In the genomic region with DNA sequence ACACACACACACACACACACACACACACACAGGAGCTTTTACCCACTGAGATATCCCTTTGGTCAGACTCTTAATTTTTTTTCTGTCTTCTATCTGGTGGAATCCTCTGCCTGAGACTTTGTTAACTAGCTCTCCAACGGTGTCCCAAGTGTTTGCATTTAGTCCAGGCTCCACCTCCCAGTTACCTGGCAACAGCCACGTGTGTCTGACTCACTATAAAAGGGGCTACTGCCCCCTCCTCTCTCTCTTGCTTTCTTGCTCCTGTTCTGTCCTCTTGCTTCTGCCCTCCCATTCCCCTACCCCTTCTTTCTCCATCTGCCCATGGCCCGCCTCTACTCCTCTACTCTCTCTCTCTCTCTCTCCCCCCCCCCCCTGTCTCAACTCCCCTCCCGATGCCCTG, we compare ENCODE assay signal across 15 mouse cellular contexts. TPM values are rescaled to one million over a fixed set of nuclear protein-coding genes. Genes with fewer than 3 reads are reported as not detected.
A peak's percentile ranks its signal among the peaks of the same experiment; 100 is the strongest.
DNase-seq lines count a peak whose midpoint lies in the region; ATAC-seq and TF ChIP-seq lines count a peak whose summit lies in the region.
"Had no signal": no experiment of that assay in that cellular context is flagged by ENCODE, and none has a peak within 500 bp of the region (broad histone marks: within the 10 kb centered on the region; RNA-seq: fewer than 3 reads in every experiment).

No protein-coding gene starts in this region.

- H3K4me3 ChIP-seq in lung, embryonic 14.5 days (ENCODE audit: low read depth, low read length): no peak overlapping the region
- H3K4me3 ChIP-seq in lung, adult 2 months (replicated peaks; ENCODE audit: extremely low read depth, low read depth, low read length): no peak overlapping the region
- no peak overlapping the region for H3K4me3 ChIP-seq in embryonic facial prominence, embryonic 11.5 days (ENCODE audit: low read depth, low read length)
- no peak overlapping the region for H3K4me3 ChIP-seq in limb, embryonic 10.5 days
- H3K4me3 ChIP-seq: liver, embryonic 13.5 days; midbrain, embryonic 12.5 days had no signal

- H3K9me3 ChIP-seq in lung, embryonic 14.5 days (ENCODE audit: low read depth, low read length): no peaks in the 10 kb centered on the region
- no peaks in the 10 kb centered on the region for H3K9me3 ChIP-seq in embryonic facial prominence, embryonic 11.5 days (replicated peaks; ENCODE audit: control insufficient read depth, low read length)
- no peaks in the 10 kb centered on the region for H3K9me3 ChIP-seq in limb, embryonic 10.5 days (replicated peaks)
- H3K9me3 ChIP-seq: liver, embryonic 13.5 days; midbrain, embryonic 12.5 days had no signal

- no peaks in the 10 kb centered on the region for H3K27me3 ChIP-seq in lung, embryonic 14.5 days (ENCODE audit: insufficient read depth, low read length)
- no peaks in the 10 kb centered on the region for H3K27me3 ChIP-seq in embryonic facial prominence, embryonic 11.5 days (ENCODE audit: control insufficient read depth, insufficient read depth, low read length)
- H3K27me3 ChIP-seq in limb, embryonic 10.5 days (ENCODE audit: low read depth, poor library complexity, severe bottlenecking): no peaks in the 10 kb centered on the region
- H3K27me3 ChIP-seq: liver, embryonic 13.5 days; midbrain, embryonic 12.5 days had no signal

- H3K36me3 ChIP-seq in lung, embryonic 14.5 days (ENCODE audit: insufficient read depth): no peaks in the 10 kb centered on the region
- H3K36me3 ChIP-seq in embryonic facial prominence, embryonic 11.5 days (replicated peaks; ENCODE audit: control insufficient read depth, insufficient read depth, low read depth, low read length): no peaks in the 10 kb centered on the region
- no peaks in the 10 kb centered on the region for H3K36me3 ChIP-seq in limb, embryonic 10.5 days
- H3K36me3 ChIP-seq: liver, embryonic 13.5 days; midbrain, embryonic 12.5 days had no signal

- 0 out of 2 replicates have a peak overlapping the region, but pooled peaks have one; percentile 10 for H3K4me2 ChIP-seq in lung, embryonic 14.5 days
- H3K4me2 ChIP-seq in embryonic facial prominence, embryonic 11.5 days (ENCODE audit: low read depth, low read length): no peak overlapping the region; the same call in 1 of the 2 replicates
- H3K4me2 ChIP-seq: liver, embryonic 13.5 days; midbrain, embryonic 12.5 days had no signal

- no peak overlapping the region for H3K27ac ChIP-seq in lung, embryonic 14.5 days (ENCODE audit: low read depth)
- H3K27ac ChIP-seq in embryonic facial prominence, embryonic 11.5 days (replicated peaks; ENCODE audit: low read depth, low read length): no peak overlapping the region
- H3K27ac ChIP-seq in limb, embryonic 10.5 days: no peak overlapping the region
- H3K27ac ChIP-seq: liver, embryonic 13.5 days; midbrain, embryonic 12.5 days had no signal

- 12% methylated on average over 3 of the region's 4 CpGs for WGBS in lung, embryonic 14.5 days
- WGBS in lung, adult 2 months: 16% methylated on average over 3 of the region's 4 CpGs
- 14% methylated on average over 4 of the region's 4 CpGs for WGBS in embryonic facial prominence, embryonic 11.5 days
- 15% methylated on average over 4 of the region's 4 CpGs for WGBS in limb, embryonic 10.5 days

- 0 out of 2 replicates have a peak, but pooled peaks cover under 1% of the 10 kb centered on the region for H3K4me1 ChIP-seq in lung, embryonic 14.5 days (ENCODE audit: insufficient read depth)
- no peaks in the 10 kb centered on the region; the same call in 1 of the 2 replicates for H3K4me1 ChIP-seq in lung, adult 2 months (ENCODE audit: control insufficient read depth, insufficient read depth, low read length)
- no peaks in the 10 kb centered on the region for H3K4me1 ChIP-seq in embryonic facial prominence, embryonic 11.5 days (ENCODE audit: control insufficient read depth, insufficient read depth, low read length)
- peaks cover 20% of the 10 kb centered on the region for H3K4me1 ChIP-seq in limb, embryonic 10.5 days

- DNase-seq in lung, embryonic 14.5 days: peak; percentile 51
- no peak for DNase-seq in lung, adult 2 months
- DNase-seq in embryonic facial prominence, embryonic 11.5 days (ENCODE audit: low spot score): peak; percentile 27
- DNase-seq in limb, embryonic 10.5 days (ENCODE audit: low spot score): peak; percentile 32
- DNase-seq in yolk sac, embryonic 10.5 days (ENCODE audit: low spot score): peak; percentile 21
- DNase-seq in adrenal gland, adult 18-20 months (ENCODE audit: low spot score in 2 of 2): no peak
- no peak for DNase-seq in gastrocnemius, postnatal 10 days
- DNase-seq: cerebellum, postnatal 10 days; kidney, postnatal 14 days; layer of hippocampus, postnatal 36 days; liver, embryonic 13.5 days had no signal

- H3K9ac ChIP-seq in lung, embryonic 14.5 days: no peak overlapping the region
- no peak overlapping the region for H3K9ac ChIP-seq in embryonic facial prominence, embryonic 11.5 days (replicated peaks; ENCODE audit: low read length)
- H3K9ac ChIP-seq: liver, embryonic 13.5 days; midbrain, embryonic 12.5 days had no signal

- no peak for TF ChIP-seq POLR2A in lung, adult 2 months (IDR thresholded peaks at IDR 0.05; ENCODE audit: borderline replicate concordance, extremely low read depth, low read depth, low read length)

- no peak for ATAC-seq in lung, embryonic 14.5 days (ENCODE audit: insufficient read depth)
- ATAC-seq in embryonic facial prominence, embryonic 11.5 days (replicated peaks; ENCODE audit: insufficient number of reproducible peaks, low FRiP score, low TSS enrichment, low read depth): no peak
- ATAC-seq in megakaryocyte progenitor cell, adult 5-6 weeks (replicated peaks; ENCODE audit: poor library complexity): no peak
- ATAC-seq: activated CD4-positive, CD25-positive, alpha-beta regulatory T cell, adult 4 months; inflammation-experienced regulatory T-cells, adult 6 months had no signal

- TF ChIP-seq CTCF in lung, embryonic 14.5 days (IDR thresholded peaks at IDR 0.05; ENCODE audit: low read depth): no peak
- no peak for TF ChIP-seq CTCF in lung, adult 2 months (IDR thresholded peaks at IDR 0.05; ENCODE audit: insufficient read depth, low read length)

RNA-seq across cellular contexts. Expression of gene Max, which starts 3.9 kb away (rescaled TPM):
- polyA plus RNA-seq in lung, embryonic 14.5 days (2014; fragmentation: Nextera tagmentation; extraction: Ambion mirVana): 23.7 and 25.5 TPM in 2 replicates
- polyA plus RNA-seq in lung, adult 2 months (2012; rRNA removed): 35.1 and 37.7 TPM in 2 replicates
- 44.0 and 48.0 TPM in 2 replicates for polyA plus RNA-seq in embryonic facial prominence, embryonic 11.5 days (2014; fragmentation: Nextera tagmentation; extraction: Ambion mirVana)
- polyA plus RNA-seq in limb, embryonic 10.5 days (2016; fragmentation: Nextera tagmentation; extraction: Ambion mirVana): 11.5 and 12.9 TPM in 2 replicates
- total RNA-seq in megakaryocyte progenitor cell, adult 5-6 weeks (2015): 114 and 116 TPM in 2 replicates
- 100 and 122 TPM in 2 replicates for total RNA-seq in megakaryocyte progenitor cell, adult 5-6 weeks (2017)
- 10 to 100 TPM; 70.1 to 70.8 TPM for total RNA-seq in adrenal gland, adult 18-20 months (2021)
- 10 to 100 TPM; 41.8 to 43.1 TPM for total RNA-seq in gastrocnemius, postnatal 10 days (2021)

Comparison
In these comparisons a context has a peak if more than half of its experiments do, and no peak if none do; other contexts are left out.
1. DNase-seq: peak in lung, embryonic 14.5 days (single experiment), embryonic facial prominence, embryonic 11.5 days (single experiment), limb, embryonic 10.5 days (single experiment) and yolk sac, embryonic 10.5 days (single experiment); none in lung, adult 2 months (single experiment), adrenal gland, adult 18-20 months (0 of 2) and gastrocnemius, postnatal 10 days (single experiment).